Mouse (Mus musculus): ENCODE measurements around the gene Rsph3a. TPM values are rescaled to one million over a fixed set of nuclear protein-coding genes. Genes with fewer than 3 reads are reported as not detected.
A peak's percentile ranks its signal among the peaks of the same experiment; 100 is the strongest.

Rsph3a gene
- polyA plus RNA-seq, 1 experiment, result 76.2 TPM

DNA sequence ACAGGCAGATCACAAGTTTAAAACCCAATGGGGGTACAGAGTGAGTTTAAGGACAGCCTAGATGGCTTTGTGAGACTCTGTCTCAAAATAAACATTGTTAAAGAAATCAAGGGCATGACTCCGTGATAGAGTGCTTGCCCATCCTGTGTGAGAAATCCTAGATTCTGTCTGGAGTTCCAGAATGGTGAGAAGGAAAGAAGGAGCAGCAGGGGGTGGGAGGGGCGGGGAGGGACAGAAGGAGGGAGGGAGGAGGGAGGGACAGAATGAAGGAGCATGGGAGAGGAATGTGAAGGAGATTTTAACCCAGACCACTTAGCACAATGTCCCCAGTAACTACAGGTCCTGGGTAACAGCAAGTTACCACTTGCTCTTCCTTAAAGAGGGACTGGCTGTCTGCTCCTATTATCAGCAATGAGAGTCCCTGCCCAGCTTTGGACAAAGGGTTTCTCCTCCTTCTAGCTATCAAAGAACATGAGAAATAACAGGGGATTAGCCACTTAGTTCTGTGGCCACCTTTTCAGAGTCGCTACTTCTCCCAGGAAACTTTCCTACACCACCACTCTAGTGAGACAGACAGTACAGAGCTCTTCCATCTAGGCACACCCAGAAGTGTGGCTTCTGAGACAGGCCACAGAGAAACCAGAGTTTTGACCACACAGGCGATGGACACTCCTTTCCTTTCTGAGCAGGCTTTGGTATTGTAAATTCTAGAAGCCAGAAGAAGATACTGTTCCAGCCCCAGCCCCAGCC, 39.3 kb upstream of the Rsph3a start:
- Histone ChIP-seq H3K4me3 (replicated peaks; ENCODE audit: extremely low read depth, low read depth, low read length) (no peak overlapping the region), H3K4me1 (ENCODE audit: control insufficient read depth, insufficient read depth, low read length) (no peaks in the 10 kb centered on the region)
- no peak for TF ChIP-seq CTCF (IDR thresholded peaks at IDR 0.05; ENCODE audit: insufficient read depth, low read length)
- TF ChIP-seq POLR2A (IDR thresholded peaks at IDR 0.05; ENCODE audit: borderline replicate concordance, extremely low read depth, low read depth, low read length), result no peak
- WGBS, result 28% methylated on average over 4 of the region's 4 CpGs
- DNase-seq, result no peak

DNA sequence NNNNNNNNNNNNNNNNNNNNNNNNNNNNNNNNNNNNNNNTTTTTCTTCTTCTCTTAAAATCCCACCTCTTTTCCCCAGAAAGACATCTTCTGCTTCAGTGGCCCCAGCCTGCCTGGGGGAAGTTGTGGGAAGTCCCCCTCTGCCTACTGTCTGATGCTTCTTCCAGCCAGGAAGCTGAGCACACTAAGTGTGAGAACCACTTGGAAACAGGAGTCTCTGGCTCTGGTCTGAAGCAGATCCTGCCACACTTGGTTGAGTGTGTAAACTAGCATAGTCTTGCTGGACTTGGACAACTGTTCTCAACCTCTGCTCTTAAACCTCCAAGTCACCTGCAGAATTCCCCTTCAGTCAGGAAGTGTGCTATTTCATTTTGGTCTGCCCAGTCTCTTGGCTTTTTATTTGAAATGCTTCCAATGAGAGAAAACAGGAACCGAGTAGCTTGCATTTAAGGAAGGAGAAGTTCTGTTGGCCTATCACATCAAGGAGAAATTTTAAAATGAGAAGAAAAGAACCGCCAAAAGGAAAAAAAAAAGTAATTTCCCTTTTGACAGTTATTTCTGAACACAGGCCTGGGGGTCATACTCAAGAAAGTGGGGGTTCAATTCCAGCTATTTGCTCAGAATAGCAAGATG, 30.7 kb upstream of the Rsph3a start:
- TF ChIP-seq CTCF (IDR thresholded peaks at IDR 0.05; ENCODE audit: insufficient read depth, low read length) (no peak), POLR2A (IDR thresholded peaks at IDR 0.05; ENCODE audit: borderline replicate concordance, extremely low read depth, low read depth, low read length) (no peak)
- H3K4me3 ChIP-seq (replicated peaks; ENCODE audit: extremely low read depth, low read depth, low read length), result no peak overlapping the region
- DNase-seq, result no peak
- no peaks in the 10 kb centered on the region for H3K4me1 ChIP-seq (ENCODE audit: control insufficient read depth, insufficient read depth, low read length)
- WGBS, result 47% methylated on average over 2 of the region's 2 CpGs

GRCm38 (mm10) chr17:7915791-7916190, 29.6 kb upstream of the Rsph3a start:
- DNase-seq, result no peak
- H3K4me3 ChIP-seq (replicated peaks; ENCODE audit: extremely low read depth, low read depth, low read length), result no peak overlapping the region
- H3K4me1 ChIP-seq (ENCODE audit: control insufficient read depth, insufficient read depth, low read length), result no peaks in the 10 kb centered on the region
- TF ChIP-seq POLR2A (IDR thresholded peaks at IDR 0.05; ENCODE audit: borderline replicate concordance, extremely low read depth, low read depth, low read length) (no peak), CTCF (IDR thresholded peaks at IDR 0.05; ENCODE audit: insufficient read depth, low read length) (no peak)
- 70% methylated on average over 9 of the region's 9 CpGs for WGBS

- WGBS, result 51% methylated on average over 12 of the region's 12 CpGs
- Histone ChIP-seq H3K4me3 (replicated peaks; ENCODE audit: extremely low read depth, low read depth, low read length) (no peak overlapping the region), H3K4me1 (ENCODE audit: control insufficient read depth, insufficient read depth, low read length) (no peaks in the 10 kb centered on the region)
- DNase-seq, result no peak
- TF ChIP-seq POLR2A (IDR thresholded peaks at IDR 0.05; ENCODE audit: borderline replicate concordance, extremely low read depth, low read depth, low read length) (no peak), CTCF (IDR thresholded peaks at IDR 0.05; ENCODE audit: insufficient read depth, low read length) (no peak)
Measured at GRCm38 (mm10) chr17:7916782-7917574, 28.4 kb upstream of the Rsph3a start.

- DNase-seq, result no peak
- TF ChIP-seq POLR2A (IDR thresholded peaks at IDR 0.05; ENCODE audit: borderline replicate concordance, extremely low read depth, low read depth, low read length), result no peak
- TF ChIP-seq CTCF (IDR thresholded peaks at IDR 0.05; ENCODE audit: insufficient read depth, low read length), result no peak
- Histone ChIP-seq H3K4me1 (ENCODE audit: control insufficient read depth, insufficient read depth, low read length) (no peaks in the 10 kb centered on the region), H3K4me3 (replicated peaks; ENCODE audit: extremely low read depth, low read depth, low read length) (no peak overlapping the region)
- WGBS, result 82% methylated on average over 2 of the region's 2 CpGs
Measured at GRCm38 (mm10) chr17:7918355-7918754, 27.1 kb upstream of the Rsph3a start.

DNA sequence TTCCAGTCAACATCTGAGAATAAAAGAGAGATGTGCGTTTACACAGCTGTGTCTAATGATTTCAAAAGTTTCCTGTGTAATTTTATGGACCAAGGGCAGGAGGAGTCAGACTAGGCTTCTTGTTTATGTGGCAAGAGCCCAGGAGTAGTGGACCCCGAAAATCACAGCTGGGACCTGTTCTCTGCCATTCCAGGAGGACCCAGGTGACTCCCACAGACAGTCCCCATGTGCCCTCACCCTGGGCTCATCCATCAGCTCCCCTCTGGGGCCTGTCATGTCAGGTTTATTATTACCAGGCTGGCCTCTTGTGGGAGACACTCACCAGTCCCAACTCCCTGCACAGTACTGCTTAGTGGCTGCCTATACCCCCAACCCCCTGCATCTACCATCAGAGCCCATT, 26.2 kb upstream of the Rsph3a start:
- no peak for DNase-seq
- WGBS, result 63% methylated on average over 2 of the region's 2 CpGs
- TF ChIP-seq POLR2A (IDR thresholded peaks at IDR 0.05; ENCODE audit: borderline replicate concordance, extremely low read depth, low read depth, low read length) (no peak), CTCF (IDR thresholded peaks at IDR 0.05; ENCODE audit: insufficient read depth, low read length) (no peak)
- no peaks in the 10 kb centered on the region for H3K4me1 ChIP-seq (ENCODE audit: control insufficient read depth, insufficient read depth, low read length)
- no peak overlapping the region for H3K4me3 ChIP-seq (replicated peaks; ENCODE audit: extremely low read depth, low read depth, low read length)

DNA sequence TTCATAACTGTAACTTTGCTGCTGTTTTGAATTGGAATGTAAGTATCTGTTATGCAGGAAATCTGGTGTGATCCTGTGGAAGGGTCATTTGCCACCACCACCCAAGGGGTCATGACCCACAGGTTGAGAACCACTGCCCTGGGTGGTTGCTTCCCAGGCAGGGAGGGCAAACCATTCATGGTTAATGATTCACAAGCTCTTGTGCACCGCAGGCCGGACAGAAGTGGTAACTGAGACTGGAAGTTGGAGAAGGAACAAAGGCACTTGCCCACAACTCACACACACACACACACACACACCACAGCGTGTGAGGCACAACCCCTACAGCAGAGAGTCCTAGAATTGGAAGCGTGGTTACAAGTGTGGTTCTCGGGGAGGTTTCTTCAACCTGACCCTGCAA, 22.9 kb upstream of the Rsph3a start:
- no peak for TF ChIP-seq POLR2A (IDR thresholded peaks at IDR 0.05; ENCODE audit: borderline replicate concordance, extremely low read depth, low read depth, low read length)
- TF ChIP-seq CTCF (IDR thresholded peaks at IDR 0.05; ENCODE audit: insufficient read depth, low read length), result no peak
- 61% methylated on average over 5 of the region's 5 CpGs for WGBS
- Histone ChIP-seq H3K4me3 (replicated peaks; ENCODE audit: extremely low read depth, low read depth, low read length) (no peak overlapping the region), H3K4me1 (ENCODE audit: control insufficient read depth, insufficient read depth, low read length) (no peaks in the 10 kb centered on the region)
- no peak for DNase-seq

- Histone ChIP-seq H3K4me1 (ENCODE audit: control insufficient read depth, insufficient read depth, low read length) (no peaks in the 10 kb centered on the region), H3K4me3 (replicated peaks; ENCODE audit: extremely low read depth, low read depth, low read length) (no peak overlapping the region)
- 73% methylated on average over 13 of the region's 13 CpGs for WGBS
- DNase-seq, result no peak
- no peak for TF ChIP-seq CTCF (IDR thresholded peaks at IDR 0.05; ENCODE audit: insufficient read depth, low read length)
- no peak for TF ChIP-seq POLR2A (IDR thresholded peaks at IDR 0.05; ENCODE audit: borderline replicate concordance, extremely low read depth, low read depth, low read length)
Measured at GRCm38 (mm10) chr17:7924185-7924725, 21.2 kb upstream of the Rsph3a start.

DNA sequence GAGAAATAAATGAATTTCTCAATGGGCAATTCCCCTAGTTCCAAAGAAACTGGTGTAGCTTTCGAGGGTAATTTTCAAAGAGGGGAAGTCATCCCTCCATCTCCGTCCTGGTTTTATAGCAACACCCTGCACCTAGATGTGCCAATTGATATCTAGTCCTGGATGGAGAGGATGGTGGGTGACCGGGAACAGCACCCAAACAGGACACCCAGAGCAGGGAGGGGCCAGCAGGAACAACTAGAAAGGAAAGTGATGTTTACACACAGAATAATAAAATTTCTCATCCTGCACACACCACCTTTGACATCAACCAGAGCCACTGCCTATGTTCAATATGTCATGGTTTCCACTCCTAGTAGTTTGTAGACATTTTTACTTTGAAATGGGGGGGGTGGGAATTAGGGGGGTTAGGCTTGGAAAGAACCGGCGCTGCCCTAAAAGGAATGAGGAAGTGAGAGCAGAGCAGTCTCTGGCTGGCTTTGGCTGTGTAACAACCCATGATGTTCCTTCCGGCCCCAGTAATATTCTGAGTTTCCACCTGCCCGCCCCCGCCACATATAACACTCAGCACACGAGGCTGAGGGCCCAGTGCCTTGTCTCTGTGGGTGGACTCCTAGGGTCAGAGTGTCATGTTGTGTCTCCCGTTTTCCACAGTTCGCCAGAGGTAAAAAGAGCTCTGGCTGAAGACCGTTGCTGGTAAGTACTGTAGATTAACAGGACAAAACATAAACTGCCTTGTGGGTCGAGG, 19.8 kb upstream of the Rsph3a start, which contains the start of gene Tagap:
TSS of gene Tagap (plus strand) at position 588 of the 748 bp plus-strand sequence.
- no peaks in the 10 kb centered on the region for H3K4me1 ChIP-seq (ENCODE audit: control insufficient read depth, insufficient read depth, low read length)
- peak within 1 kb of the TSS; percentile 31 for H3K4me3 ChIP-seq (replicated peaks; ENCODE audit: extremely low read depth, low read depth, low read length)
- WGBS, result 23% methylated on average over 13 of the region's 13 CpGs
- no peak for DNase-seq
- TF ChIP-seq POLR2A (IDR thresholded peaks at IDR 0.05; ENCODE audit: borderline replicate concordance, extremely low read depth, low read depth, low read length), result peak; percentile 62; the same call in 1 of the 2 replicates
- no peak for TF ChIP-seq CTCF (IDR thresholded peaks at IDR 0.05; ENCODE audit: insufficient read depth, low read length)
